Mouse (Mus musculus) CH12F3 (cell line): ENCODE measurements around the gene Spag16.

Source experiments
- in situ Hi-C: fragments of 300-500 bp; cut with MboI; formaldehyde crosslinking; loops from 2 replicates; pipeline ENCODE4 v1.14.3; 2020; ENCODE audit warnings: low sequenced_read_pairs

Gene Spag16

DNA sequence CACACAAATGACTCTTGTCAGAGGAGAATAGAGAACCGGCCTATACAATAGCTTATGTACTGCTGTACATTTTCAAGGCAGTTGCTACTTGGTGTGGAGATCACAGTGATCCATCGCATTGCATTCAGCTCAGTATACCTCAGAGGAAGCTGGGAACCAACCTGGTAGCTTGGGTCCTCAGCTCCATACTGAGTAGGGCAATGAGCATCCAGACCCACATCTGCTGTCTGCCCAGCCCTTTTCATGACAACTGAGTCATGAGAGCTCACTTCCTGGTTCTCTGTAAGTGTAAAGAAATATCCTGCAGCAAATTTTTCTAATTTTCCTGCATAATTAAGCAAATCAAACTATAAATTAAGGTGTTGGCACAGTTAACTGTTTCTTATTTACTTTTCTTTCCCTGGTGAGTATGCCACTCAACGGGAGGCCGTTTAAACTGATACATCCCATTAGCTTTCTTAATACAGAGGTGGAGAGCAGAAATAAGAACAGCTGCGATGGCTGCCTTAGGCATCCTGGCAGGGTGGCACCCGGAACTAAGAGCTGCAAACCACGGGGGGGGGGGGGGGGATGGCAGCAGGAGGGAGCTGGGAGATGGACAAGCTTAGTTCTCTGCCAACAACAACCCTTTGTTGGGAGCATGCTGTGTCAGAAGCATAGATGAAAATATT lies 255.6 kb downstream of the Spag16 start:
- in situ Hi-C loops: no loop called here

DNA sequence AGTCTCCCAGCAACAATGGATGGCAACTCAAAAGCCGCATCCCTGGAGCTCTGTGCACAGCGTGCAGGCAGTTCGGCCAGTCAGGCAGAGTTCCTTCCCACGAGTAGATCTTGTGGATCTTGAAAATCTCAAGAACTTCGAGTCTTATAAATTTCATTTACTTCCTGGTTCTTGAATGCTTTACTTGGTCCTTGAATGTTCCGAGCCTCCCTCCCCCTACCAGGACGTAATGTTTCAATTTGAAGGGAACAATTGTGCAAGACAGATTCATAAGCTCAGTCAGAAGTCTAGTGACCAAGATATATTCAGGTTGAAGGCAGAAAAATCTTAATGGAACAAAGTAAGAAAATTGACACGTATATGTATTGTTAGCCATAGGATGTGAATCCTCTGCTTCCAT lies 277.9 kb downstream of the Spag16 start:
- in situ Hi-C loops: no loop called here

DNA sequence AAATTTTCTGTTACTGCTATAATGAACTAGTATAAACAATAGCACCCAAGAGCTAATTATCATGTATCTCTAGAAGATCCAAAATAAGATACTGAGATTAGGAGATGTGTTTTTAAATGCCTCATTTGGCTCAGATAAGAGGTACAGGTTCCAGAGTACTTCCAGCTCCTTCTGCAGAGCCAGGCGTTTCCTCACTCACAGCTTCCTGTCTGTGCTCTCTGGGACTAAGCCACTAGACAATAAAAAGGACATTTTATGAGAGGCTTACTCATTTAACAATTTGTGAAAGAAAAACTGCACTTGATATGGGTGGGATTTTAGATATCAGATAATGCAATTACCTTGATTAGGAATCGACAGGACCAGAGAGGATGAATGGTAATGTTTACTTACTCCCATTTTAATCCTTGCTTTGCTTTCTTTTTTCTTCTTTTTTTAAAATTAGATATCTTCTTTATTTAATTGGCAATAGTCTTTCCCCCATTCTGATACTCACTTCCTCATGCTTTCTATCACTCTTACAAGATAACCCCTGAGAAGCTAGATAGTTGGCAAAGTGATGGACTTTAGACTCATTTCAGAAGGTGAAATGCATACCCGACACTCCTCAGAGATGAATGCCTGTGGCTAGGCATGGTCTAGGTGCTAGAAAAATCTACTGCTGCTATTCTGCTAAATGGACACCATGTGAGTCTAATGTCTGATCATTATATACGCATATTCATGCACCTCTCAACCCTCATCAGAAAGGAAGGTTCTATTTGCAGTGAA lies 289.6 kb downstream of the Spag16 start:
- in situ Hi-C loops: no loop called here

DNA sequence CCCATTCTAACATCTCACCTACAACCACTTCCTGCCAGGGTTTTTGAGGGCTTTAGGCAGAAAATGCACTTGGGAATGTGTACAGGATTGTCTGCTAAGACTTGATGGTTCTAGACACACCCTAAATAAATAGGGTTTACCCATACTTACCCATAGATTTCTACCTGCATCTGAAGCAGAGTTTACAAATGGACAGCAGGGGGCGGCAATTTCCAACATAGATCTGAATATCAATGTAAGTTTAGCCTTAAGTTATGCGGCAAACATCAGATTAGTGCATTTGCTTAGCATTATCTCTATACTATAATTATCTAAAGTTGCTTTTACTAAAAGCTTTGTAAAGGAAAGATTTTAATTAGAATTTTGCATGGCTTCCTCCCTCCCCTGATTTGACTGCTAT lies 301.3 kb downstream of the Spag16 start:
- in situ Hi-C loops: no loop called here

DNA sequence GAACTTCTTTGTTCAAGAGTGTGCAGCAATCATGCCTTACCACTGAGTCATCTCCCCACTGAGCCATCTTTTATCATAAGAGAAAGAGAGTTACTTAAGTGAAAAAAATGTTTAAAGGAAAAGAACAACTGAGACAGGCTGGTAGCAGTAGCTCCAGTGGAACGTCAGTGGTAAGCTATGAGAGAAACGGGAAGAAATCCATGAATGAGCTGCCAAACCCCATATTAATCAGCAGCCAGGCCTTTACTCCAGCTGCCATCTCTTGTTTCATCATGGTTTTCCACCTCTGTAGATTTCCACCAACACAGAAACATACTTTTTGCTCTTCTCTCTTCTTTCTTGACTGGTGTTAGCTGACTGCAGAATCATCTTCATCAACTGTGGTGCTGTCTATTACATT lies 308.8 kb downstream of the Spag16 start:
- in situ Hi-C loops: no loop called here

DNA sequence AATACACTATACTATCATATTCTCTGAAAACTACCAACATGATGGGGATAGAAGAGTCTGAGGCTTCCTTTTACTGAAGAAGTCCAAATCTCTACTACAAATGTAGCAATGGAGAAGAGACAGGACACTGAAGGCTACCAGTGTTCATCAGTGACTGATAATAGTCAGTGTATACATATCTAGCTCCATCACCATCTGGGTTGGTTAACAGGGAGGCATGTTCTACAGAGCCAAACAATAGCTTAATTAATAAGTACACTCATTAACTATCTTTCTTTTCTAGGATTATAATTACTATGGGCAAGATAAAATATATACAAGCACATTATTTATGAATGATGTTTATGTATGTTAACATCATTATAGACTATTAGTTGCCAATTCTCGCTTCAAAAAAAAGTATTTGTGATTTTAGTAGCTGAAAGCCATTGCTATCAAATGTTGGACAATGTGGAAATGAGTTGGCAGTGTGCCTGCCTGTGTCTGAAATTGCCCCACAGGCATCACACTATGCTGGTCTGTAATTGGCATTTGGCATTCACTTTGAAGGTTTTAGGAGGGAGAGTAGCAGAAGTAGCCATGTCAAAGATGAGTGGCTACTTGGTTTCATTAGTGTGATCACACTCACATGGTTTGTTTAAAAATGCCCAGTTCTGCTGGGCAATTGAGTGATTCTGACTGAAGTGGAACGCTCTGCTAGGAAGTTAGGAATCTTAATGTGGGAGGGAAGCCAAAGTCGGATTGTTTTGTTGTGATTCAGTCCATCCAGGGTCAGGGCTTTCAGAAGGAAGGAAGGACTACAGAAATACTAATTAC lies 338.8 kb downstream of the Spag16 start:
- in situ Hi-C loops: no loop called here

DNA sequence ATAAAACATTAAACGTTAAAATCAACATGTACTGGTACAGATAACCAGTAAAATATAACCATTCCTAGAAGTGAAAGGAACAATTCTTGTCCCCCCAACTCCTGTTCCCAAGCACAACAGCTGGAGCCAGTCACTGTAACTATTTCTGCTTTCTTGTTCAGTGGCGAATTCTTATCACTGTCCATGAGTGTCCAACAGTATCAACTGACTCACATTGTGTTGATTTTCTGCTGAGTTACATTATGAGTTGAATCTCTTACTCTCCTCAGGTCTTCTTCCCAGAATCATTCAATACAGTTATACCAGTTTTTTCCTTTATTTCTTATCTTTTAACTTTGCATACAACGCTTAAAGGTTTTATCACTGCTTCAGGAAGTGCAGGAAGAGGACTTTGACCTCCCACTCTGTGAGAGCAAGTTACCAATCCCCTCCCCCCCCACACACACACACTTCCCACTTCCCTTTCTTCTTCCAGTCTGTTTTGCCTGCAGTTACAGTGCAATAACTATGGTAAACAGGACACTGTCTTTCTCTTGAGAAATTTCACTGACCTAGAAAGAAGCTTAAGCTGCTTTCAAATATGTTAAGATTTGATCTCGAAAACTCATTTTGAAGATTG lies 353.5 kb downstream of the Spag16 start:
- in situ Hi-C loops: no loop called here

DNA sequence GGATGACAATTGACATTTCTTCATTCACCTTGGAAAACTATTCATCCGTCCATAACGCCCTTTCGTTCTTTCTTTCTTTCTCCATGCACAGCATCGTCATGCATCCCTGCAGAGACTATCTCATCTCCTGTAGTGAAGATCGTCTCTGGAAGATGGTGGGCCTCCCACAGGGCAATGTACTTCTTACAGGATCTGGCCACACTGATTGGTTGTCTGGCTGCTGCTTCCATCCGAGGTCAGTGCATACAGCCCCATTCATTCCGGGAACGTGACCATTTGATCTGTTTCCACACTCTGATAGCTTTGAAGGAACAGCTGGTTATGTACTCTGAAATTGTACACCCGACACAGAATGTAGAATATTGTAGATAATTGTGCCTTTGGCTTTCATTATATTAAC lies 438.0 kb downstream of the Spag16 start:
- in situ Hi-C loops: loop anchor here (25.0 kb wide), 1 partner anchor 522 kb away; no protein-coding TSS in a partner anchor

DNA sequence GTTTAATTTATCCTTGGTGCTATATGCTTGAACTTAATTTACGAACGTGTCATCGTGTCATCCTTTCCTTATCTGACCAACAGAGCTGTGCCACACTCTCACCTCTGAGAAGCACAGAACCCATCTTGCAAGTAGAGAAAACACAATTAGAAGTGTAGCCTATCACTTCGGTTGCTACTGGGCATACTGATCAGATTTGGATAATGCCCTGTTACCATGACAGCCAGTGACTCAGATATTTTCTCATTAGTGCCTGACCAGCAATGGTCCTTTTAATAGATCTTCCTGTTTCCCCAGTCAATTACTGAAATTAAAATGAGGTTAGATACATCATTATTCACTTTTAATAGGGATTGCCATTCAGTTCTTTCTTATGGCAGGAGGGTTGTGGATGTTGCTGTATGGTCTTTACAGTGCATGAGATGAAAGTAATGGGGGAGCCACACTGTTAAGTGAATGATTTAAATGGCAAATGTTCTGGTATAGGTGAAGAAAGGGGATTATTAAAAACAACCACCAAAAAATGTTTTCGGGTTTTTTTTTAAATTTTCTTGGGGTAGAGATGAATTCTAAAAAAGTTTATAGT lies 439.2 kb downstream of the Spag16 start:
- in situ Hi-C loops: loop anchor here (25.0 kb wide), 1 partner anchor 521 kb away; no protein-coding TSS in a partner anchor

DNA sequence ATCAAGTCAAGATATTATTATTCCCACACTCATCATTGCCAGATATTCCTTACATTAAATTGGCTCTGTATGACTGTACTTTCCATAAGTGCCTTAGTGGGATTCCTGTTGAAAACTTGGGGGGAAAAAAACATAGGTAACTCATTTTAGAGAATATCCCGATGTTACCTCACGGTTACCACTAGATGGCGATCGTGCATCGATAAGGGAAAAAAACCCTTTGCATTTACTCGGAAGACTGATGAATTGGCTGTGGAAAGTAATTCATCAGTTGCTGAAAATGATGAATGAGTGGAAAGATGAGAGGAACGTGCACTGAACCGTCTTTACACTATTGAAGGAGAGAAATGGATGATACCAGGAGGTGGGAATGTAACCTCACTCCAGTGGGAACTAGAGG lies 443.4 kb downstream of the Spag16 start:
- in situ Hi-C loops: loop anchor here (25.0 kb wide), 1 partner anchor 517 kb away; no protein-coding TSS in a partner anchor

DNA sequence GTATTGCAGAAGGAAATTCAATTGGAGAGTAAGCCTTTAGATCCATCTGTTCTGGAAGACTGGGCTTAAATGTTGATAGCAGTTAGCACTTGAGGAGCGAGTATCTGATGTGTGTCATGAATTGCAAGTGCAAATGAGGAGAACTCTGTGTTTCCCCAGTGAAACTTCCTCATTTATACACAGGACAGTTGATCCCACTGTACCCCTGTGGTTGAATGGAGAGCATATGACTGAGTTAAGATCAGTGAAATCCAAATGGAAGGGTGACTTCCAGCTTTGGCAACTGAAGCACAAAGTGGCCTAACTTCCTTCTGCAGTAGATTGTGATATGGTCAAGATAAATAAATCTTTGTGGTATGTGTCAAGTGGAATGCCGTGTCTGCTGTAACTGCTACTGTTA lies 446.0 kb downstream of the Spag16 start:
- in situ Hi-C loops: loop anchor here (25.0 kb wide), 1 partner anchor 515 kb away; no protein-coding TSS in a partner anchor

DNA sequence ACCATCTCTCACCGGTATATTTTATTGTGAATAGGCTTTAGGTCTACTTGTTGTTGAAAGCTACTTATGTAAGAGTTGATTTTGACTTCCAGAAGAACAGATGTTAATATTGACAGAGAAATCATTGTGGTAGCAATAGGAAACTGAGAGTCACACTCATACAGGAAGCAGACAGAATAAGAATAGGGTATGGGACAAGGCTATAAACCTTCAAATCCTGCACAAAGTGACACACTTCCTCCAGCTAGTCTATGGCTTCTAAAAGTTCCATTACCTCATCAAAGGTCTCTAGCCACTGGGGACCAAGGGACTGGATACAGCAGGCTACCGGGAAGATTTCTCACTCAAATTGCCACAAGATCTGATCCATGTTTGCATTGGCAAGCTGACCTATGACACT lies 452.5 kb downstream of the Spag16 start:
- in situ Hi-C loops: no loop called here

DNA sequence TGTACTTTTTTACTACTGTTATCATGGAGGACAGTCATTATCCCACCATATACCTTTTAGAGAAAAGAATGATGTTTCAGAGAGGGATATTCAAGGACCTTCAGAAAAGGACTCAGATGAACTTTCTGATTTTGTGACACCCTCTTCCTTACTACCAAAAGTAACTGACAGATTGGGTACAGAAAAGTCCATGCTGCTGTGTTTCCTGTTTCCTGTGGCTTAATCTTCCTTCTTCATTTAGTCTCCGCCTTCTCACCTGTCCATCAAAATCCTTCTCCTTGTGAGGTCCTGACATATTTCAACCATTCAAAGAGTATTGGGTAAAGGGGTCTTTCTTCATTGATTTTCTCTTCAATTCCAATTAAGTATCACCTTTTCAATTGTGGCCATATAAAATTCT lies 456.6 kb downstream of the Spag16 start:
- in situ Hi-C loops: no loop called here

DNA sequence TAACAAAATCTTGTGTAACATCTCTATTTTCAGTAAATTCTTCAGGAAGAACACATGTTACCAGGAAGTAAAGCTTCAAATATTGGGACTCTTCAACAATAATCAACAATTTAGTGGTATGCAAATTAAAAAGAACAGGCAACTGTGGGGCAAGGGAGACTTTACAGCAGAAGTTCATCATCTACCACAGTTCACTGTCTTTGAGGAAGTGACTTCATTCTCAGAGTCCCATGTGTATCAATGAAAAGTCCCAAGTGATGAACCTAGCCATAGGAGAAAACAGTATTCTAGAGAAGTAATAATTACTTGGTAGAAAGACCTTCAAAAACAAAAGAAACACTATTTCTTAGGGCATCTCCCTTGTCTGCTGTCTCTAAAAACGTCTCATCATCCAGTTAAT lies 457.4 kb downstream of the Spag16 start:
- in situ Hi-C loops: no loop called here

DNA sequence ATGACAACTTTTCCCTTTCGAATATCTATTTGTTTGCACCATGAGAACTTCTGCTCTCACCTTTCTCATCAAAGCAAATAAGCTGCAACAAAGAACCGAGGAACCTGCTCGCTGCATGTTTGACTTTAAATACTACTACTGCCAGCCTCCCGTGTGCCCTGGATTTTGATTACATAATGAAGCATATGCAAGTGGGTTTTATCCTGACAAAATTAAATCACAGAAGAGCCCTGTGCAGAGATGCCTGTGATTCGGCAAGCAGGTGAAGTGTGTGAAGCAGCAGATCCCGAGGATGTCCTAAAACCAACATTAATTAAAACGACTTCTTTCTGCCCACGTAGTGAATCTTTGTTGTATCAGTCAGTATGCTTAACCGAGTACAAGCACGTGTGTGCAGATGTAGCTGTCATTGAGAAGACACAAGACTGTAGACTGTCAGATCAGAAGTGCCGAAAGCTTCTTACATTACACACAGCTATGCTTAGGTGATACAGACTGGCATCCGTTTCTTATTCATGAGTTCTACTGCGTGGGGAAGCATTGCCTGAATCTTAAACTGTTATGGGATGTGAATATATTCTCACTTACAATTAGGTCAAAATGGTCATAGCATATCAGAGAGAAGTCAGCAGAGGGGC lies 489.5 kb downstream of the Spag16 start:
- in situ Hi-C loops: no loop called here

DNA sequence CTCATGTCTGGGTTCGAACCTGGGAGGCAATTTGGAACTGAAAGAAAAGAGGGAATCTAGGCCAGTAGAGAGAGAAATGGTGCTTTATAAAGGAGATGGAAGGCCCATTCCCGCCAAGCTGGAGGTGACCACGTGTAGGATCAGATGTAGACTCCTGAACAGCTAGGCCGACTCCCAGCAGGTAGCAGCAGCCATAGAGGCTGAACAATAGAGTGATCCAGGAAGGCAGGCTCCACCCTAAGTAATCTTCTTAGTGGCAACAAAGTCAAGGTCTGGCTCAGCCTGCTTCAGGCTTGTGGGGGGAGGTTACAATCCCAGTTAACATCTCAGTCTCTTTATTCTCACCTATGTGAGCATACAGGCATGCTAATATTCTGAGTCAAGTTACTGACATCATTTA lies 494.2 kb downstream of the Spag16 start:
- in situ Hi-C loops: no loop called here

DNA sequence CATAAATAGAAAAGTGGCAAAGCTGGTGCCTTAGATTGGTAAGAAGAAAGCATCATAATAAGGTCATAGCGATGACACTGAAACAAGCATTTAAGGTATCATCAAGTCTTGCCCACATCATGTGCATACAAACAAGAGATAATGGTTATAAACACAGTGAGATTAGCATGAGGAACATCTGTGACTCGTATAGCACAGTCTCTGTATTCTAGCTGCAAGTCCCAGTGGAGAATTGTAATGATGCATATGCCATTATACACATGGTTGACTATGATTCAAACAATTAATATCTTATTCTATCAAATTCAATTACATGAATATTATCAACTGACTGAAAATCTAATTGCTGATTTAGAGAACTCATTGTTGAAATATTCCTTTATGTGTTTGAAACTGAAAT lies 519.4 kb downstream of the Spag16 start:
- in situ Hi-C loops: no loop called here

DNA sequence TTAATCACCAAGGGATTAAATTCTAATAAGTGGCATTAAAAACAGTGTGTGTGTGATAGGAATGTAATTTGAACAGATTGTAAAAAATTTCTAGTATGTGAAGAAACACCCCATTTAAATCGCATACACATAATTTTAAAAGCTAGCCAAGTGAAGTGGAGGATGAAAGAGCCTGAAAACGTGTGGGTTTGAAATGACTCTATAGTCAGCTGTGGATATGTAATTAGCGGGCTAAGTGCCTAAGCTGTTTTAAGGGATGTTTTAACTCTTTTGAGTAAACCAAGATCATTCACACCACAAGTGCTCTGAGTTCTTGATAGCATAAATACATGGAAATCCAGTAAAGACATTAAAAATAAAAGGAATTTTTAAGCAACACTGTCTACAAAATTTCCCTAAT lies 524.6 kb downstream of the Spag16 start:
- in situ Hi-C loops: no loop called here

DNA sequence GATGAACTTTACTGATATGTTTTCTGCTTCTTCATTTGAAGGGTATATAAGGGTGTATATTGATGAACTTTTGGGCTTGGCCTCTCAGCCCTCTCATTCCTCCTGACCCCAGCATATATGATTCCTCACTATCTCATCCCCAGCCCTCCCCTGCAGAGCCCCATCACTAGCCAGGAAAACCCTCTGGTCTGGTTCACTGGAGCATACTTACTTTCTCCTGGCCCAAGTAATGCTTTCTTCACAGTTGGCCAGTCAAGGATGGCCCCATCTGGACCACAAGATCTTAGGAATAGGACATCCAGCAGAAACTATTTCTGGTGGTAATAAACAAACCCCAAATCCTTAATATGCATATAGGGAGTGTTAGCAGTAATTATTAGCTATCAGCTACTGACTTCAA lies 527.2 kb downstream of the Spag16 start:
- in situ Hi-C loops: no loop called here

DNA sequence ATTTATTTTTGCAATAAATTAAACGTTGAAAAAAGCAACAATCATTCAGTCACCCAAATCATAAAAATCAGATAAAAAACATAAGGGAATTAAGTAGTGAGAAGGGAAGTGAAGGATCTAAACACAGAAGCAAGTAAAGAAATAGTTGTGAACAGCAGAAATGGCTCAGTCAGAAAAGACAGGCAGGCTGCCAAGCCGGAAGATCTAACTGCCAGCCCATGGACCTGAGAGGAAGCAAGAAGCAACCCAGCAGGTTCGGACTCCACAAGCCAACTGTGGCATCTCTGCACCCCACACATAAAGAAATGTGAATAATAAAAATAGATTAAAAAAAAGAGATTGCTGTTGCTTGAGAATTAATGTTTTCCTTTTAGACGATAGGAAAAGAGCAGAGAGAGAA lies 545.0 kb downstream of the Spag16 start:
- in situ Hi-C loops: no loop called here
